Mouse (Mus musculus): ENCODE data around the gene 1700003E16Rik.

Gene 1700003E16Rik

GRCm38 (mm10) chr6:83206321-83206720 lies 50.1 kb downstream of the 1700003E16Rik start:
- DNase-seq (ENCODE audit: low spot score), result no peak

DNA sequence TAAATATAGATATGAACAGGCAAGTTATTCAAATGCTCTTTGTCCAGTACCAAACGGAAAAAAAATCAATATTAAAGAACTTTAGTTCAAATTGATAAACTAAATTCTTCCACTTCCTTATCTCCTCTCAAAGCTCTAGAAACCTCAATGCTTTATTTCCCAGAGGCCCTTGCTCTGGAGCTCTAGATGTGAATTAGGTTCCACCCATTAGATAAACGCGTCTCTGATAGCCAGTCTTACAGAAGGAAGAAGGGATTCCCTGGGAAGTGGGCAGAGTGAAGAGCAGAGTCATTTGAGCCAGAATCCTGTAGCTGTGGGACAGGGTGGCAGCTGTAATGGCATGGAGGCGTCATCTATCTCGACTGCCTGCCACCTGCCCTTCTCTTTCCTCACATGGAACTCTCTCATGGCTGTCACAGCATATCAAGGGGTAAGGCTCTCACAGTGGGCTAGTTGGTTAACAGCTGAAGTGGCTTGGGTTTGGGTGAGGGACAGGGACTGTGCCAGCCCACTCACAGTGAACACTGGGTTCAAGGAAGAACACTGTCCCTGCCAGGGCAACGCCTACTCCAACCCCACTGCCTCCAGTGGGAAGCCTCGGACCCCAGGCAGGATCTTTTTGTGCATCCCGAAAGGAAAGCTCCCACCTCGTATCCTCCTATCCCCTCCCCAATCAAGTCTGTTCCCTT lies 51.3 kb downstream of the 1700003E16Rik start:
- no peak for DNase-seq (ENCODE audit: low spot score)

- no peak for DNase-seq (ENCODE audit: low spot score)
Observed at GRCm38 (mm10) chr6:83208050-83208400, 51.8 kb downstream of the 1700003E16Rik start.

DNA sequence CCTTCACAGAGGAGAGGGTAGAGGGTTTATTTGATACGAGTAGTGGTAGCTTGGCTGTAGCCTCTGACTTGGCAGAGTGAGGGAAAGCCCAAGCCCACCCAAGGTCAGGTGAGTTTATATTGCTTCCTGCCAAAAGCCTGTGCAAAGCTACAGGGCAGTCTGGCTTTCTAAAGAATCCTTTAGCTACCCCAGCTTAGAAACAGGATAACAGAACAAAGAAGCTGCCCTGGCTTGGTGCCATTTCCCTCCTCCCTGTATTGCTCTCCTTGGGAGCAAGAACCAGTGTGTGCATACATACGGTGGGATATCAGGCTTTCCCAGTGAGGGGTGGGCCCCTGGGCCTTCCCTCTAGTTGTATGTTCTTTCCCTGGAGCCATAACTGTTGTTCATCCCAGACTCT lies 54.3 kb downstream of the 1700003E16Rik start:
- no peak for DNase-seq (ENCODE audit: low spot score)

- no peak for DNase-seq (ENCODE audit: low spot score)
Observed at GRCm38 (mm10) chr6:83211526-83211925, 55.3 kb downstream of the 1700003E16Rik start.

All from ovary, postnatal 10 days (tissue).